Mouse (Mus musculus) ES-Bruce4 (cell line): ENCODE results near the gene Mmp14. TPM values are rescaled to one million over a fixed set of nuclear protein-coding genes. Genes with fewer than 3 reads are reported as not detected.

ENCODE experiments used
- H3K27ac ChIP-seq: 2 replicates; pipeline ENCODE4 v1.5.1; 2012; ENCODE audit warnings: low read length, inconsistent platforms; ENCODE audit not compliant: insufficient read depth
- H3K27me3 ChIP-seq: 2 replicates; pipeline ENCODE4 v1.6.1; 2012; ENCODE audit warnings: mild to moderate bottlenecking, low read length, inconsistent platforms; ENCODE audit not compliant: control insufficient read depth, poor library complexity, insufficient read depth, severe bottlenecking
- H3K36me3 ChIP-seq: 2 replicates; pipeline ENCODE4 v1.6.1; 2012; ENCODE audit warnings: inconsistent platforms, mild to moderate bottlenecking, low read length, moderate library complexity; ENCODE audit not compliant: control insufficient read depth, poor library complexity, insufficient read depth, severe bottlenecking
- H3K4me1 ChIP-seq: one replicate; pipeline ENCODE4 v1.8.1; 2011; ENCODE audit warnings: low read length; ENCODE audit not compliant: control insufficient read depth, insufficient read depth
- H3K4me3 ChIP-seq: 2 replicates; pipeline ENCODE4 v1.5.1; 2011; ENCODE audit warnings: low read depth, mild to moderate bottlenecking, low read length
- H3K9ac ChIP-seq: 2 replicates; pipeline ENCODE4 v1.6.1; 2012; ENCODE audit warnings: low read depth, mild to moderate bottlenecking, inconsistent platforms; ENCODE audit not compliant: poor library complexity, severe bottlenecking
- H3K9me3 ChIP-seq: replicated peaks from 2 replicates; pipeline ENCODE4 v1.6.1; 2012; ENCODE audit warnings: mild to moderate bottlenecking, low read length, inconsistent platforms; ENCODE audit not compliant: control insufficient read depth, poor library complexity, insufficient read depth, severe bottlenecking
- CTCF ChIP-seq: IDR thresholded peaks from one replicate; pipeline ENCODE4 v1.8.1; 2011; ENCODE audit warnings: low read depth, low read length
- EP300 ChIP-seq: IDR thresholded peaks from 2 replicates; pipeline ENCODE4 v1.6.1; 2011; ENCODE audit warnings: low read depth, low read length; ENCODE audit not compliant: insufficient read depth
- POLR2A ChIP-seq: IDR thresholded peaks from one replicate; pipeline ENCODE4 v1.8.1; 2011; ENCODE audit warnings: low read length; ENCODE audit not compliant: insufficient read depth
- polyA plus RNA-seq: library from polyadenylated mRNA; stranded (reverse); fragments of >200 nt; gene quantifications from 2 replicates; pipeline ENCODE4 v1.2.4, GENCODE M21; 2011; ENCODE audit warnings: low read depth; ENCODE audit not compliant: missing spikeins, insufficient read depth, insufficient read length

Mmp14 gene
- polyA plus RNA-seq, result 50.4 and 60.7 TPM in 2 replicates

GRCm38 (mm10) chr14:54431334-54432077, at the start of gene Mmp14:
Gene Mmp14, plus strand, starts transcription at chr14:54431612.
- no peaks in the 10 kb centered on the region for H3K27me3 ChIP-seq
- 0 out of 2 replicates have a peak within 1 kb of the TSS, but pooled peaks have one; percentile 22 for H3K27ac ChIP-seq
- peaks cover 2% of the 10 kb centered on the region for H3K4me1 ChIP-seq
- TF ChIP-seq EP300 (no peak), CTCF (peak; percentile 10)
- peak within 1 kb of the TSS; percentile 65 for H3K4me3 ChIP-seq
- H3K36me3 ChIP-seq, result peaks cover 9% of the 10 kb centered on the region
- peak within 1 kb of the TSS; percentile 94 for H3K9ac ChIP-seq
- no peaks in the 10 kb centered on the region for H3K9me3 ChIP-seq

GRCm38 (mm10) chr14:54381816-54382215, 49.6 kb upstream of the Mmp14 start:
- H3K36me3 ChIP-seq, result peaks cover 14% of the 10 kb centered on the region
- peaks cover 12% of the 10 kb centered on the region for H3K4me1 ChIP-seq
- no peak overlapping the region for H3K4me3 ChIP-seq
- H3K27me3 ChIP-seq, result no peaks in the 10 kb centered on the region
- H3K9ac ChIP-seq, result no peak overlapping the region
- H3K27ac ChIP-seq, result no peak overlapping the region
- TF ChIP-seq POLR2A (no peak), CTCF (no peak), EP300 (no peak)
- H3K9me3 ChIP-seq, result no peaks in the 10 kb centered on the region

GRCm38 (mm10) chr14:54382641-54383040, 48.8 kb upstream of the Mmp14 start:
- no peaks in the 10 kb centered on the region for H3K27me3 ChIP-seq
- H3K36me3 ChIP-seq, result peaks cover 22% of the 10 kb centered on the region
- peaks cover 12% of the 10 kb centered on the region for H3K4me1 ChIP-seq
- H3K27ac ChIP-seq, result peak overlapping the region; percentile 85
- H3K9me3 ChIP-seq, result no peaks in the 10 kb centered on the region
- H3K4me3 ChIP-seq, result no peak overlapping the region
- TF ChIP-seq CTCF, result no peak
- TF ChIP-seq EP300, result no peak
- TF ChIP-seq POLR2A, result no peak
- H3K9ac ChIP-seq, result no peak overlapping the region

GRCm38 (mm10) chr14:54383355-54383771, 48.0 kb upstream of the Mmp14 start:
- Histone ChIP-seq H3K36me3 (peaks cover 28% of the 10 kb centered on the region), H3K27me3 (no peaks in the 10 kb centered on the region), H3K9ac (no peak overlapping the region), H3K4me3 (no peak overlapping the region), H3K27ac (peak overlapping the region; percentile 88), H3K4me1 (peaks cover 12% of the 10 kb centered on the region), H3K9me3 (no peaks in the 10 kb centered on the region)
- TF ChIP-seq EP300 (peak; percentile 92), CTCF (no peak), POLR2A (no peak)

GRCm38 (mm10) chr14:54384396-54384795, 47.0 kb upstream of the Mmp14 start:
- H3K9ac ChIP-seq, result no peak overlapping the region
- peaks cover 12% of the 10 kb centered on the region for H3K4me1 ChIP-seq
- TF ChIP-seq CTCF (no peak), POLR2A (no peak), EP300 (no peak)
- no peaks in the 10 kb centered on the region for H3K9me3 ChIP-seq
- peaks cover 23% of the 10 kb centered on the region; the same call in 1 of the 2 replicates for H3K36me3 ChIP-seq
- H3K27ac ChIP-seq, result peak overlapping the region; percentile 52; the same call in 1 of the 2 replicates
- H3K4me3 ChIP-seq, result no peak overlapping the region
- H3K27me3 ChIP-seq, result no peaks in the 10 kb centered on the region

- peak overlapping the region; percentile 36 for H3K27ac ChIP-seq
- no peak overlapping the region for H3K9ac ChIP-seq
- no peak overlapping the region for H3K4me3 ChIP-seq
- peaks cover 12% of the 10 kb centered on the region for H3K4me1 ChIP-seq
- H3K27me3 ChIP-seq, result no peaks in the 10 kb centered on the region
- H3K36me3 ChIP-seq, result peaks cover 28% of the 10 kb centered on the region
- no peaks in the 10 kb centered on the region for H3K9me3 ChIP-seq
- no peak for TF ChIP-seq CTCF
- TF ChIP-seq EP300, result no peak
- TF ChIP-seq POLR2A, result no peak
Measured at GRCm38 (mm10) chr14:54385968-54386618, 45.3 kb upstream of the Mmp14 start.
